Mouse (Mus musculus): Measurements from ENCODE around the gene Brat1. TPM values are rescaled to one million over a fixed set of nuclear protein-coding genes. Genes with fewer than 3 reads are reported as not detected.

Brat1 gene
- total RNA-seq, 2 experiments from 2014 or later, result 20.5 to 22.4 TPM

DNA sequence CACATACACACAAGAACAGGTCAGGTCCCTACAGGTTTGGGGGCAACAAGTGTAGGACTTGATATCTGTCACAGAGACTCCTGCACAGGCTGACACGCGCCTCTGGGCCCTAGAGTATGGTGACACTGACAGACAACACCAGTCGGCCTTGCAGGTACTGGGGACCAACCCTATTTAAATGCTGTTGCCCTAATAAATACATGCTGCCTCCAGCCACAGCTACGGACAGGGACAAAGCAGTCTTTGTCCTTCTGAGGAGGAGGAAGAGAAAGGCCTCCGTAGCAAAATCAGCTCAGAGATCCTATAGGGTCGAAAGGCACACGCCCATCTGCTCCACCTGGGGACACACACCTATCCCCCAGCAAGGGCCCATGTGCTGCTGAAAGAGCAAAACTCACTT is 8.8 kb upstream of the Brat1 start:
- no peak for DNase-seq (ENCODE audit: low spot score in 2 of 2)
- intact Hi-C loops (cut with DNase I), result no loop called here

DNA sequence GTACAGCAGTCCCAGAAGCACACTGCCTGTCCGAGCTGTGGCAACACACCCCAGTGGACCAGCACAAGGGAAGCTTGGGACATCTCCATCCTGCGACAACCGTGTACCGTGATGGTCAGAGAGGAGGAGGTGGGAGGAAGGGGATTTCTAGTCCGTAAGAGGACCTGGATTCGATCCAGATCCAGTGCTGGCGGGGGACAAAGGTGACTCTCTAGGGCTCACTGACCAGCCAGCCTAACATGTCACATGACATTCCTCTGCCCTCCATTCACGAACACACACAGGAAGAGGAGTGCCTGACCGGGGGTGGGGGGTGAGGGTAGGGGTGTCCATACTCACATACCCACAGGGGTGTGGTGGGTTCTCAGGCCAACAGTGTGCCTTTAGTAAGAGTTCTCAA is 5.0 kb upstream of the Brat1 start:
- DNase-seq (ENCODE audit: low spot score in 2 of 2), result no peak

DNA sequence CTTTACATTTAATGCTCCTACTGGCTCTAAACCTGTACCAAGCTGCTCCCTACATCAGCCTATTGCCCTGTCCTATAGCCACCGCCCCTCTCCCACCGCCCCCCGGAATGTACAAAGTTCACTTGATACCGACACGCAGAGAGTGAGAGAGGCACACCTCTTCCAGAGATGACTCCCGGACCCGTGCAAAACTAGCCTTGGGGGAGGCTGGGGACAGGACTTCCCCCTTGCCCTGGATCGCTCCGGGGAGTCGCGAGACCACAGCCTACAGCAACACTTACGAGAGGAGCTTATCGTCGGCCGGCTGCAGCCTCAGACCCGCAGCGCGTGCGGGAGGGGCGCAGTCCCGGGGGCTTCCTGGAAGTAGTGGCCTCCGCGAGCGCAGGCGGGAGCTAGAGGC is 3.1 kb upstream of the Brat1 start:
- no peak for DNase-seq (ENCODE audit: low spot score in 2 of 2)
- intact Hi-C loops (cut with DNase I), result no loop called here

More for the DNA sequence above, 5.0 kb upstream of the Brat1 start:
- intact Hi-C loops (cut with DNase I), result no loop called here

- intact Hi-C loops (cut with DNase I), result no loop called here
- peak; percentile 95 to 97 for DNase-seq (ENCODE audit: low spot score in 2 of 2)
These were observed 2.7 kb upstream of the Brat1 start, which contains the start of gene Iqce for GRCm38 (mm10) chr5:140702103-140702513. Iqce (minus strand) TSS chr5:140702378.

DNA sequence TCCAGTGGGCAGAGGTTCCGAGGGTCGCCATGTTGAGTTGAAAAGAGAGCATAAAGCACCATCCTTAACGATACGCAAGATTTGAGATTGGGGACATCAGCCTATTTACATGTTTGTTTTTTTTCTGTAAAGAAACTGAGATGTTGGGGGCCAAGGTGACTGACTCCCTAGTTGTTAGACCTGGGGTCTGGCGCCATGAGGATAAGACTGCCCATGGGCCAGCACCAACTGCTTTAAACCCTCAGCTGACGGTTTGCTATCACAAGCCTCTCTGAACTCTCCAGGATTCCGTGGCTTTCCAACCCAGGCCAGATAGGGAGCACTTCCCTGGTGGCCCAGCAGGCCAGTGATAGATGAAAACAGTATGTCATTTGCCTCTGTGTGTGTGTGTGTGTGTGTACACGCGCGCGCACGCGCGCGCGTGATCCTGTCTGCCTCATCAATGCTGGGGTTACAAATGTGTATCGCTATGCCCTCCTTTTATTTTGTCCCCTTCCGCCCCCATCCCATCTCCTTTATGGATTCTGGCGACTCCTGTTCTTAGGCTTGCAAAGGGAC is 2.1 kb upstream of the Brat1 start:
- intact Hi-C loops (cut with DNase I), result no loop called here
- no peak for DNase-seq (ENCODE audit: low spot score in 2 of 2)

- no peak for DNase-seq (ENCODE audit: low spot score in 2 of 2)
- intact Hi-C loops (cut with DNase I), result loop anchor here (2.0 kb wide), 1 partner anchor 55 kb away; the partner anchor contains the start of gene Ttyh3
These were observed 1.1 kb upstream of the Brat1 start for GRCm38 (mm10) chr5:140703480-140704377.

GRCm38 (mm10) chr5:140705501-140706171 is 825 bp downstream of the Brat1 start:
- DNase-seq (ENCODE audit: low spot score in 2 of 2), result peak in 1 of 2 experiments; percentile 18
- intact Hi-C loops (cut with DNase I), result loop anchor here (2.0 kb wide), 1 partner anchor 57 kb away; the partner anchor contains the start of gene Ttyh3

- intact Hi-C loops (cut with DNase I), result no loop called here
- DNase-seq (ENCODE audit: low spot score in 2 of 2), result no peak
These were observed 5.5 kb downstream of the Brat1 start for GRCm38 (mm10) chr5:140710315-140710714.

GRCm38 (mm10) chr5:140711040-140711439 is 6.2 kb downstream of the Brat1 start:
- intact Hi-C loops (cut with DNase I), result no loop called here

DNA sequence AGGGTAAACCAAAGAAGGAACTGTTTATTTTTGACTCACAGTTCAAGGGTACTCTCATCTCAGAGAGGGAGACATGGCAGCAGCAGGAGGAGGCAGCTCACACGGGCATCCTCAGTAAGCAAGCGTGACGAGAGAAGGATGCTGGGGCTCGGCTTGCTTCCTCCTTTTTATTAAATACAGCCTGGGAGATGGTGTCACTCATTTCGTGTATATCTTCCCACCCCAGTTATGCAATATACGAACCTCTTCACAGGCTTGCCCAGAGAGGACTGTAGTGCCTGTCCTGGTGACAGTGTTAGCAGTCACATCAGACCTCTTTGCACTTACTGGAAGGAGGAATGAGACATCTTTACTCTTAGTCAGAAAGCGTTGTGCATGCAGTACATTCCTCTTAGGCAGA is 16.0 kb downstream of the Brat1 start:
- intact Hi-C loops (cut with DNase I), result no loop called here
- no peak for DNase-seq (ENCODE audit: low spot score in 2 of 2)

More at GRCm38 (mm10) chr5:140711040-140711439, 6.2 kb downstream of the Brat1 start:
- peak in 1 of 2 experiments; percentile 39 for DNase-seq (ENCODE audit: low spot score in 2 of 2)

- intact Hi-C loops (cut with DNase I), result no loop called here
These were observed 17.3 kb downstream of the Brat1 start for GRCm38 (mm10) chr5:140722121-140722520.

GRCm38 (mm10) chr5:140723822-140724221 is 19.0 kb downstream of the Brat1 start, which contains the start of gene Amz1:
Amz1 (plus strand) TSS chr5:140724127.
- peak; percentile 77 to 83 for DNase-seq (ENCODE audit: low spot score in 2 of 2)
- intact Hi-C loops (cut with DNase I), result no loop called here

More at GRCm38 (mm10) chr5:140722121-140722520, 17.3 kb downstream of the Brat1 start:
- no peak for DNase-seq (ENCODE audit: low spot score in 2 of 2)

- intact Hi-C loops (cut with DNase I), result no loop called here
- DNase-seq (ENCODE audit: low spot score in 2 of 2), result peak; percentile 60 to 66
These were observed 21.4 kb downstream of the Brat1 start for GRCm38 (mm10) chr5:140726062-140726839.

DNA sequence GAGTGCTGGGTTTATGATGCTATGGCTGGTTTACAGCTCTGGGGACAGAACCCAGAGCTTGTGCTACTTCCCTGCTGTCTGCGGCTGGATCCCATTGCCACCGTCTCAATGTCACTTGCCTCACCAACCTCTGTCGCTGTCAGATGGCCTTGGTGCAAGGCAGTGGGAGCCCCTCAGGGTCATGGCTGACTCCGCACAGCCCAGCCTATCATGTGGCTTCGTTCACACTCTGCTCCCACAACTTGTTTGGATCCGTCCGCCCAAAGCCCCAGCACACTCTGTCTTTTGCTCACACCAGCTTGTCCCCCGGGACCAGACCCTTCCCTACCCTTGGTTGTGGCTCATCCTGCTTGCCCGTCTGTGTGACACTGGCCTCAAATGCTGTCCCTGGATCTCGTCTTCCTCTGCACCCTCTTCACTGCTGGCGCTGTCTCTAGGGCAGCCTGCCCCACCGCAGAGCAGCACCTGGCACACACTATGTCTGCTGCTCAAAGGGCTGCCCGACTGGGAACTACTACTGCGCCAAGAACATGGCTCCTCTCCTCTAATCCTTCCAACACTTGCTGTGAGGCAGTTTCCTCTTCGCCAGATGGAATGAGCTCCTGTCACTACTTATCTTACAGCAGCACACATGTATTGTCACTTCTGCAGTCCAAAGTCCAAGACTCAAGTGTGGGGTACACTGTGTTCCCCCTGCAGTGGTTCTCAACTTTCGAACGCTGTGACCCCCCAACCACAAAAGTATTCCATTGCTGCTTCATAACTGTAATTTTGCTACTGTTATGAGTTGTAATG is 22.3 kb downstream of the Brat1 start:
- DNase-seq (ENCODE audit: low spot score in 2 of 2), result no peak
- intact Hi-C loops (cut with DNase I), result no loop called here

- DNase-seq (ENCODE audit: low spot score in 2 of 2), result no peak
- intact Hi-C loops (cut with DNase I), result no loop called here
These were observed 26.4 kb downstream of the Brat1 start for GRCm38 (mm10) chr5:140731040-140731797.

GRCm38 (mm10) chr5:140732195-140732594 is 27.4 kb downstream of the Brat1 start:
- intact Hi-C loops (cut with DNase I), result no loop called here
- DNase-seq (ENCODE audit: low spot score in 2 of 2), result no peak

DNA sequence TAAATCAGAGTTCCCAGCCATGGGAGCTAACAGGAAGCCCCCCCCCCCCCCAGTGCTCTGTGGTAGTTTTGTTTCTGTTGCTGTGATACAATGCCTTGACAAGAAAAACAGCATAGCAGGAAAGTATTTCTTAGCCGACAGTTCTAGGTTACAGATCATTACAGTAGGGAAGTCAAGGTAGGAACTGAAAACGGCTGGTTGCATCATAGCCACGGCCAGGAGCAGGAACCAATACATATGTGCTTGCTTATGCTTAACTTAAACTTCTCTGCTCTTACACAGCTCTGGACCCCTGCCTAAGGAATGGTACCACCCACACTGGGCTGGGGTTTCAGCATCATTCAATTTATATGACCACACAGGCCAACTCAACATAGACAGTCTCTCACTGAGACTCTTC is 28.5 kb downstream of the Brat1 start:
- intact Hi-C loops (cut with DNase I), result no loop called here

DNA sequence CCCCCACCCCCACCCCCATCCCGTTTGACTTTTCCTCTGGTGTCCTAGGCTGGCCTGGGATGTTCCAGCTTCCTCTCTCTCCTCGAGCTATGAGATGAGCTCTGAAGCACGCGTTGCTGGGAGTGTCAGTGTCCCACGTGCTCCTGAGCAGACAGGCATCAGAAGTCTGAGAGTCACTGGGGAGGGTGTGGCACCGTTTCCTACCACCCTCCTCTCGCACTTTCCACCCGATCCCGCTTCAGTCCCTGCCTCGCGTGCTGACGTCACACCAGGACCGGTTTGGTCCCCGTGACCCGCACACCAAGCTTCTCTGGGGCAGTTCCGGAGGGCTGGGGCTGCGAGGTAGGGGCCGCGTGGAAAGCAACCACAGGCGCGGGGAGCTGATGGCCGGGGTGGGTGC is 30.5 kb downstream of the Brat1 start:
- DNase-seq (ENCODE audit: low spot score in 2 of 2), result peak in 1 of 2 experiments; percentile 50
- intact Hi-C loops (cut with DNase I), result no loop called here

More for the DNA sequence above, 28.5 kb downstream of the Brat1 start:
- no peak for DNase-seq (ENCODE audit: low spot score in 2 of 2)

Measured in left cerebral cortex, postnatal 25 days (tissue).